Mouse (Mus musculus): ENCODE data around the gene Ccnf. TPM values are rescaled to one million over a fixed set of nuclear protein-coding genes. Genes with fewer than 3 reads are reported as not detected.
A peak's percentile ranks its signal among the peaks of the same experiment; 100 is the strongest.

Gene Ccnf
- polyA plus RNA-seq, 1 experiment from 2014 or later: 69.1 TPM

- peak; percentile 72 for DNase-seq
- Histone ChIP-seq H3K9ac (peak overlapping the region; percentile 93), H3K27me3 (no peaks in the 10 kb centered on the region), H3K27ac (peak overlapping the region; percentile 99), H3K4me1 (replicated peaks) (peaks cover 100% of the 10 kb centered on the region), H3K4me2 (peak overlapping the region; percentile 100), H3K9me3 (replicated peaks) (no peaks in the 10 kb centered on the region), H3K36me3 (peaks cover 31% of the 10 kb centered on the region), H3K4me3 (replicated peaks) (peak overlapping the region; percentile 26)
- WGBS (ENCODE audit: insufficient replicate concordance): 34% methylated on average over 4 of the region's 4 CpGs
- peak; percentile 53 for ATAC-seq (ENCODE audit: low read depth)
Measured at GRCm38 (mm10) chr17:24199252-24199651, 52.0 kb downstream of the Ccnf start.

DNA sequence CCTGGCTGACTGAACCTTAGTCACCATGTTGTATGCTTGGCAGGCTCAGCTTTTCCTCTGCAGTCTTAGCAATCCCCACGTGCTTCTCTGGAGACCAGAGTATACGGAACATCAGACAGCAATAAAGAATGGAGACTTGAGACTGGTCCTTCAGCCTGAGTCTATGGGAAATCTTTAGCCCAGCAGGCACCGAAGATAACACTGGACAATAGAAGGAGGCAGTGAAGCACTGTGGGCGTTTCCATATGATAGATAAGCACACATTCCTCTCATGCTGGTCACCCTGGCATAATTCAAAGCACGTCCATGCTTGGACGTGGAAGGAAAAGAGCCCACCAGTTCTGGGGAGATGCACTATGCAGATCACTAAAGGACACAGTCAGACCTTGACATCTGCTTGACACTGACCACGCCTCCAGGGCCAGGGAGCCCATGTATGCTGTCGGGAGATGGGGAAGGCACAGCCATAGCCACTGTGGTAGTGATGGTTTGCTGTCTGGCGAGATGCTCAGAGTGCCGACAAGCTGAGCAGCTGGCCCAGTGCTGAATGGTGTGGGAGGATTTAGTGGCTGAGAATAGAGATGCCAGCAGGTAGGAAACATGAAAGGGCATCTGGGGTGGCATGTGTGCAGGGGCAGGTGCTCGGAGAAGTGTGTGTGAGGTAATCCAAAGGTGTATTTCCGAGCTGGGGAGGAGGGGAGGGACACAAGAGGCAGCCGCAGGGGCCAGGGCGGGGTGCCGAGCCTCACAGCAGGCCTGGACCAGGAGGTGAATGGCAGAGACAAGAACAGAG is 54.1 kb downstream of the Ccnf start:
- no peaks in the 10 kb centered on the region for H3K27me3 ChIP-seq
- ATAC-seq (ENCODE audit: low read depth) (peak; percentile 38), DNase-seq (peak; percentile 66)
- H3K4me2 ChIP-seq: peak overlapping the region; percentile 100
- H3K36me3 ChIP-seq: peaks cover 41% of the 10 kb centered on the region
- no peaks in the 10 kb centered on the region for H3K9me3 ChIP-seq (replicated peaks)
- H3K27ac ChIP-seq: peak overlapping the region; percentile 99
- 0 out of 2 replicates have a peak overlapping the region, but pooled peaks have one; percentile 11 for H3K4me3 ChIP-seq (replicated peaks)
- peaks cover 100% of the 10 kb centered on the region for H3K4me1 ChIP-seq (replicated peaks)
- peak overlapping the region; percentile 93; the same call in 1 of the 2 replicates for H3K9ac ChIP-seq
- 42% methylated on average over 15 of the region's 15 CpGs for WGBS (ENCODE audit: insufficient replicate concordance)

DNA sequence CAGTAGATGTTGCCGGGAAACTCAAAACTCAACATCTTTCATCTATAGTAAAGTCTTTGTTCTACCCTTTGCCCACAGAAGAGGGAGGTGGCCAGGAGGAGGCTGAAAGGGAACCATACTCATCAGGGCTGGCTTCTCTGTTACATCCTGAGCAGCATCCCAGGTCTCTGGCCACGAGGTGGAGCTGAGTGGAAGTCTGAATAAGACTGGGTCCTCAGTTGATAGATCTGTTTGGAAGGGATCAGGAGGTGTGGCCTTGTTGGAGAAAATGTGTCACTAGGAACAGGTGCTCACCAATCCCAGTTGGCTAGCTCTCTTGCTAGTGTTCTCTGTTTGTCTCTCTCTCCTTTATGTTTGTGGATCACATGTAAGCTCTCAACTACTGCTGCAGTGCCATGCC is 55.9 kb downstream of the Ccnf start:
- DNase-seq: no peak
- H3K9ac ChIP-seq: no peak overlapping the region; the same call in 1 of the 2 replicates
- no peak for ATAC-seq (ENCODE audit: low read depth)
- H3K36me3 ChIP-seq: peaks cover 35% of the 10 kb centered on the region
- 67% methylated on average over 2 of the region's 2 CpGs for whole genome bisulfite sequencing (ENCODE audit: insufficient replicate concordance)
- H3K4me3 ChIP-seq (replicated peaks): no peak overlapping the region
- H3K9me3 ChIP-seq (replicated peaks): no peaks in the 10 kb centered on the region
- H3K4me1 ChIP-seq (replicated peaks): peaks cover 100% of the 10 kb centered on the region
- peak overlapping the region; percentile 99 for H3K27ac ChIP-seq
- no peak overlapping the region for H3K4me2 ChIP-seq
- H3K27me3 ChIP-seq: no peaks in the 10 kb centered on the region

DNA sequence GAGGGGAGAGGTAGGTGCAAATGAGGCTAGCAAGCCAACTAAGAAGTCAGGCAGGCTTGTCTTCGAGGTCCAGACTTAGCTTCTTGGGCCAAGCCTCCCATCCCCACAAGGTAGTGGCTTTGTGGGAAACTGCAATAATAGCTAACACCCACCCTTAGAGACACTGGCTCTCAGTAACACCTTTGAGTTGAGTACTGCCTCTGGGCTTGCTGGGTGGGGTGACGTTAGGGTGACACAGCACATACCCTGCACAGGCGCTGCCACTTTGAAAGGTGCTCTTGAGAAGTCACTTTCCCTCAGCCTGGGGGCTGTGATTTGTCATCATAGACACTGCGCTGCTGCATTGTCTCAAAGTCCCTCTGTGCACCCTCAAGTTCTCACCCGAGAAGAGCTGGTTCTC is 57.5 kb downstream of the Ccnf start:
- no peaks in the 10 kb centered on the region for H3K27me3 ChIP-seq
- peak overlapping the region; percentile 87 for H3K27ac ChIP-seq
- H3K4me3 ChIP-seq (replicated peaks): no peak overlapping the region
- no peaks in the 10 kb centered on the region for H3K9me3 ChIP-seq (replicated peaks)
- DNase-seq (peak; percentile 53), ATAC-seq (ENCODE audit: low read depth) (peak; percentile 76)
- peak overlapping the region; percentile 9; the same call in 1 of the 2 replicates for H3K4me2 ChIP-seq
- H3K4me1 ChIP-seq (replicated peaks): peaks cover 86% of the 10 kb centered on the region
- H3K36me3 ChIP-seq: peaks cover 50% of the 10 kb centered on the region
- 65% methylated on average over 5 of the region's 5 CpGs for WGBS (ENCODE audit: insufficient replicate concordance)
- H3K9ac ChIP-seq: peak overlapping the region; percentile 60

DNA sequence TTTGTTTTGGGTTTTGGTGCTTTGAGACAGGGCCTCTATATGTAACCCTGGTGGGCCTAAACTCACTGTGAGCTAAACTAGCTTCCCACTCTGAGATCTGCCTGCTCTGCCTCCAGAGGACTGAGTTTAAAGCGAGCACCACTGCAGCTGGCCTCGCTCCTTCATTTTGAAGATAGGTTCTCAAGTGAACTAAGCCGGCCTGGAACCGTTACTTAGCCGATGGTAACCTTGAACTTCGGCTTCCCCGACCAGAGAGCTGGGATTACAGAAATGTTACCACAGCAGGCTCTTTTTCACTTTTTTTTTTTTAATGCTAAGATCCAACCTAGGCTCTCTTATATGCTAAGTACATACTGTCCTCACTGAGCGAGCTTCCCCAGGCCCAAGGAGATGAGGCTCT is 58.0 kb downstream of the Ccnf start:
- ATAC-seq (ENCODE audit: low read depth) (no peak), DNase-seq (no peak)
- Histone ChIP-seq H3K9ac (peak overlapping the region; percentile 60), H3K4me2 (peak overlapping the region; percentile 9; the same call in 1 of the 2 replicates), H3K36me3 (peaks cover 55% of the 10 kb centered on the region), H3K4me3 (replicated peaks) (no peak overlapping the region), H3K9me3 (replicated peaks) (no peaks in the 10 kb centered on the region), H3K4me1 (replicated peaks) (peaks cover 81% of the 10 kb centered on the region), H3K27ac (peak overlapping the region; percentile 87), H3K27me3 (no peaks in the 10 kb centered on the region)
- WGBS (ENCODE audit: insufficient replicate concordance): 83% methylated on average over 8 of the region's 8 CpGs

DNA sequence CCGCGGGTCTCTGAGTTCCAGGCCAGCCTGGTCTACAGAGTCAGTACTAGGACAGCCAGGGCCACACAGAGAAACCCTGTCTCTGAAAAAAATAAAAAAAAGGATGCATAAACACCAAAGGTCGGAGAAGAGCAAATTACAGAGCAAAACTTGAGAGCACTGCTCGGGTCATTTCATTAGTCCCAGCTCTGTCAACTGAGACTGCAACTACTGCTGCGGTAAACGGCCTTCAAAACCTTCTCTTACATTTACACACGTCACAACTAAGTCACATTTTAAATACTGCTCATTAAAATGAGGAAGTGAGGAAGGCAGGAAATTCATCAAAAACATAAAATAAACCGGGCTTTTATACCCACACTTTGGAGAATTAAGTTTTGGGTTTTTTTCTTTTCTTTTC is 58.4 kb downstream of the Ccnf start:
- H3K36me3 ChIP-seq: peaks cover 59% of the 10 kb centered on the region
- no peak for DNase-seq
- WGBS (ENCODE audit: insufficient replicate concordance): 67% methylated on average over 8 of the region's 8 CpGs
- no peak for ATAC-seq (ENCODE audit: low read depth)
- no peaks in the 10 kb centered on the region for H3K27me3 ChIP-seq
- peak overlapping the region; percentile 60; the same call in 1 of the 2 replicates for H3K9ac ChIP-seq
- H3K4me2 ChIP-seq: no peak overlapping the region
- peak overlapping the region; percentile 87; the same call in 1 of the 2 replicates for H3K27ac ChIP-seq
- H3K4me3 ChIP-seq (replicated peaks): no peak overlapping the region
- H3K4me1 ChIP-seq (replicated peaks): peaks cover 77% of the 10 kb centered on the region
- H3K9me3 ChIP-seq (replicated peaks): no peaks in the 10 kb centered on the region

GRCm38 (mm10) chr17:24191481-24191880 is 59.8 kb downstream of the Ccnf start:
- Histone ChIP-seq H3K4me3 (replicated peaks) (no peak overlapping the region), H3K36me3 (peaks cover 64% of the 10 kb centered on the region), H3K27me3 (no peaks in the 10 kb centered on the region), H3K27ac (no peak overlapping the region), H3K4me2 (no peak overlapping the region), H3K9me3 (replicated peaks) (no peaks in the 10 kb centered on the region), H3K4me1 (replicated peaks) (peaks cover 64% of the 10 kb centered on the region), H3K9ac (0 out of 2 replicates have a peak overlapping the region, but pooled peaks have one; percentile 11)
- ATAC-seq (ENCODE audit: low read depth): no peak
- DNase-seq: no peak
- 66% methylated on average over 4 of the region's 4 CpGs for WGBS (ENCODE audit: insufficient replicate concordance)

DNA sequence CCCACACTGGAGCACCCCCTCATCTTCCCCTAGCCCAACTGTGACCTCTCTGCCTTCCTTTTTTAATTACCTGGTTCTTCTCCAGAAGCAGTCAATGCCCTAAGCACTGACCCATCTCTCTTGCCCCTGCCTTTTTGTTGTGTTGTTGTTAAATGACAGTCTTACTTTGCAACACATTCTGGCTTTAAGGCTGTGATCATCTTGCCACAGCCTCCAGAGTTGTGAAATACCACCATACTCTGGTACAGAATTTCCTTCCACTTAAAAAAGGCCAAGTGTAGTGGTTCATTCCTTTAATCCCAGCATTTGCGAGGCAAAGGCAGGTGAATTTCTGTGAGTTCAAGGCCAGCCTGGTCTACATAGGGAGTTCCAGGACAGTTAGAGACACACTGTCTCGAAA is 60.4 kb downstream of the Ccnf start:
- WGBS (ENCODE audit: insufficient replicate concordance): 73% methylated on average over 2 of the region's 2 CpGs
- Histone ChIP-seq H3K4me2 (no peak overlapping the region), H3K9me3 (replicated peaks) (no peaks in the 10 kb centered on the region), H3K9ac (no peak overlapping the region), H3K4me1 (replicated peaks) (peaks cover 58% of the 10 kb centered on the region), H3K27ac (peak overlapping the region; percentile 53), H3K4me3 (replicated peaks) (no peak overlapping the region), H3K27me3 (no peaks in the 10 kb centered on the region), H3K36me3 (peaks cover 66% of the 10 kb centered on the region)
- DNase-seq (no peak), ATAC-seq (ENCODE audit: low read depth) (no peak)

DNA sequence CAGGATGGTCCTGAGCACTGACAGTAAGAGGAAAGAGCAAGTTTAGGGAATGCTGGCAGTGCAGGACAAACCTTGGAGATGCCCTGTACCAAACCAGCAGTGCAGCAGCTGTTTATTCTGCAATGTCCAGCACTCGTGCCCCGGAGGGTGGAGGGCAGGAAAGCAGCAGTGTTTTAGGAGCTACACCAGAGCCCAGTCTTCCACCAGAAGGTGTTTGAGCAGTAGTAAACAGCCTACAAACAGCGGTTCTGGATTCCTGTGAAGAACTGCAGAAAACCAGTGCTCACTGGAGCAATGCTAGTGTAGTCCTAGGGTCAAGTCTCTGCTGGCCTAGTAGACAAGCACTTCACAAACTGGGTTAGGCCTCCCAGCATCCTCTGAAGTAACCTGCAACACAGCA is 77.0 kb downstream of the Ccnf start:
- no peaks in the 10 kb centered on the region for H3K9me3 ChIP-seq (replicated peaks)

GRCm38 (mm10) chr17:24173423-24173822 is 77.9 kb downstream of the Ccnf start:
- Histone ChIP-seq H3K9me3 (replicated peaks) (no peaks in the 10 kb centered on the region), H3K36me3 (0 out of 2 replicates have a peak, but pooled peaks cover 4% of the 10 kb centered on the region), H3K4me2 (no peak overlapping the region), H3K4me1 (replicated peaks) (peaks cover 30% of the 10 kb centered on the region), H3K9ac (no peak overlapping the region), H3K27ac (no peak overlapping the region), H3K27me3 (no peaks in the 10 kb centered on the region), H3K4me3 (replicated peaks) (no peak overlapping the region)
- peak; percentile 59 for DNase-seq
- no peak for ATAC-seq (ENCODE audit: low read depth)
- 3% methylated on average over 3 of the region's 3 CpGs for WGBS (ENCODE audit: insufficient replicate concordance)

More for the DNA sequence above, 77.0 kb downstream of the Ccnf start:
- Histone ChIP-seq H3K36me3 (peaks cover 8% of the 10 kb centered on the region; the same call in 1 of the 2 replicates), H3K27ac (peak overlapping the region; percentile 32), H3K4me2 (no peak overlapping the region), H3K9ac (peak overlapping the region; percentile 9; the same call in 1 of the 2 replicates), H3K27me3 (no peaks in the 10 kb centered on the region), H3K4me3 (replicated peaks) (no peak overlapping the region), H3K4me1 (replicated peaks) (peaks cover 27% of the 10 kb centered on the region)
- DNase-seq: no peak
- 79% methylated on average over 3 of the region's 3 CpGs for WGBS (ENCODE audit: insufficient replicate concordance)
- ATAC-seq (ENCODE audit: low read depth): no peak
